Mouse (Mus musculus) embryonic facial prominence, embryonic 14.5 days (tissue): ENCODE measurements around the gene Nup107. TPM values are rescaled to one million over a fixed set of nuclear protein-coding genes. Genes with fewer than 3 reads are reported as not detected.
"Not testable (repeated sequence)": the region's sequence is repeated elsewhere in the genome, so short reads cannot be mapped to it uniquely, and the experiment has no call there.

ENCODE experiments used
- ATAC-seq: fragments of 200-750 bp; cut with Nextera tagmentation; 2 replicates; pipeline ENCODE4 v1.8.0; 2017; ENCODE audit warnings: low read depth, moderate number of reproducible peaks, moderate TSS enrichment
- DNase-seq: peaks from one replicate; pipeline ENCODE4 v3.0.0-alpha.2; 2015; ENCODE audit warnings: low spot score
- H3K27ac ChIP-seq: fragments of 300-500 bp; sonication (generic); replicated peaks from 2 replicates; pipeline ENCODE4 v1.5.1; 2014; ENCODE audit warnings: low read depth, mild to moderate bottlenecking, low read length, moderate library complexity
- H3K27me3 ChIP-seq: fragments of 300-500 bp; sonication (generic); replicated peaks from 2 replicates; pipeline ENCODE4 v1.6.1; 2014; ENCODE audit warnings: low read length; ENCODE audit not compliant: control insufficient read depth, insufficient read depth
- H3K36me3 ChIP-seq: fragments of 300-500 bp; sonication (generic); 2 replicates; pipeline ENCODE4 v1.6.1; 2014; ENCODE audit warnings: low read length, mixed read lengths; ENCODE audit not compliant: control insufficient read depth, insufficient read depth
- H3K4me1 ChIP-seq: fragments of 300-500 bp; sonication (generic); 2 replicates; pipeline ENCODE4 v1.6.1; 2014; ENCODE audit warnings: antibody characterized with exemption, low read length; ENCODE audit not compliant: control insufficient read depth, insufficient read depth
- H3K4me2 ChIP-seq: fragments of 300-500 bp; sonication (generic); 2 replicates; pipeline ENCODE4 v1.6.1; 2014; ENCODE audit warnings: low read depth, mild to moderate bottlenecking, low read length, moderate library complexity, mixed read lengths
- H3K4me3 ChIP-seq: fragments of 300-500 bp; sonication (generic); 2 replicates; pipeline ENCODE4 v1.5.1; 2014; ENCODE audit warnings: low read depth, mild to moderate bottlenecking, low read length
- H3K9ac ChIP-seq: fragments of 300-500 bp; sonication (generic); 2 replicates; pipeline ENCODE4 v1.6.1; 2014; ENCODE audit warnings: low read depth, mild to moderate bottlenecking, low read length, moderate library complexity, mixed read lengths
- H3K9me3 ChIP-seq: fragments of 300-500 bp; sonication (generic); 2 replicates; pipeline ENCODE4 v1.6.1; 2016; ENCODE audit warnings: low read length; ENCODE audit not compliant: control insufficient read depth
- WGBS: fragments of 180-500 bp; shearing (Covaris S2); extraction: QIAGEN DNeasy Blood & Tissue Kit; methylation state at CpG from one replicate; pipeline ENCODE4 v1.1.7; 2014; 5-methylcytosine and 5-hydroxymethylcytosine counted together
- polyA plus RNA-seq: library from polyadenylated mRNA; unstranded; fragments of >200 nt; fragmentation: Nextera tagmentation; extraction: Ambion mirVana; gene quantifications from 2 replicates; pipeline ENCODE4 v1.2.1, GENCODE M21; 2014

The Nup107 gene
- polyA plus RNA-seq, 1 experiment from 2014 or later: 50.6 TPM

DNA sequence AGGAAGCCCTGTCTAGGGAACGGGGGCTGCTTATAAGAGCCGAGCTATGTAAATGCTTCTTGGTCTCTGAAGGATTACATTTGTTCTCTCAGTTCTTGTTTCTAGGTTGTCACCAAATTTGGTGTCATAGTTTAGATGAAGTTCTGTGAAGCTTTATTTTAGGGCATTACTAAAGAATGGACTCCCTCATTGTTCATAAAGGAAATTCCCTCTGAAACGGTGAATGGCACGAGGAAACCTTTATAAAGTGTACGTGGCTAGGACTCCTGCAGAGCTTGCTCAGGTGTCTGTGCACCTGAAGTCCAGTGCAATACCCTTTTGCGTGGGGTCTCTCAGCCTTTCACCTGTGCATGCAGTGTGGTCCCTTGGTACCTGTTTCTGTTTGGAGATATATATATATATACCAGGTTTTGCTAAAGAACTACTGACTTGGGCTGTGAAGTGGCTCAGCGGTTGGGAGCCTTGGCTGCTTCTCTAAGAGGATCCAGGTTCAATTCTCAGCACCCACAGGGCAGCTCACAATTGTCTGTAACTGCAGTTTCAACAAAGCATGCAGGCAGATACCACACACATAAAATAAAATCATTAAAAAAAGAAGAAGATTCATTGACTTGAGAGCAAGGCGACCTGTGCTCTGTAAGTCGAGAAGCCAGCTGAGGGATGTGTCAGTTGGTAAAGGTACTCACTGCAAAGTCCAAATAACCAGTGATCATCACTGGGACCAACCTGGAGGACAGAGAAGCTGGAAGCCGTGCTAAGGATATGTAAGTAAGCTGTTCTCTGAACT lies 32.5 kb downstream of the Nup107 start:
- H3K4me1 ChIP-seq: no peaks in the 10 kb centered on the region
- no peak overlapping the region for H3K27ac ChIP-seq
- no peaks in the 10 kb centered on the region for H3K9me3 ChIP-seq
- no peaks in the 10 kb centered on the region for H3K27me3 ChIP-seq
- WGBS: 94% methylated on average over 10 of the region's 10 CpGs
- H3K4me3 ChIP-seq: no peak overlapping the region
- no peak overlapping the region for H3K4me2 ChIP-seq
- ATAC-seq (no peak), DNase-seq (no peak)
- no peak overlapping the region for H3K9ac ChIP-seq
- H3K36me3 ChIP-seq: peaks cover 95% of the 10 kb centered on the region

DNA sequence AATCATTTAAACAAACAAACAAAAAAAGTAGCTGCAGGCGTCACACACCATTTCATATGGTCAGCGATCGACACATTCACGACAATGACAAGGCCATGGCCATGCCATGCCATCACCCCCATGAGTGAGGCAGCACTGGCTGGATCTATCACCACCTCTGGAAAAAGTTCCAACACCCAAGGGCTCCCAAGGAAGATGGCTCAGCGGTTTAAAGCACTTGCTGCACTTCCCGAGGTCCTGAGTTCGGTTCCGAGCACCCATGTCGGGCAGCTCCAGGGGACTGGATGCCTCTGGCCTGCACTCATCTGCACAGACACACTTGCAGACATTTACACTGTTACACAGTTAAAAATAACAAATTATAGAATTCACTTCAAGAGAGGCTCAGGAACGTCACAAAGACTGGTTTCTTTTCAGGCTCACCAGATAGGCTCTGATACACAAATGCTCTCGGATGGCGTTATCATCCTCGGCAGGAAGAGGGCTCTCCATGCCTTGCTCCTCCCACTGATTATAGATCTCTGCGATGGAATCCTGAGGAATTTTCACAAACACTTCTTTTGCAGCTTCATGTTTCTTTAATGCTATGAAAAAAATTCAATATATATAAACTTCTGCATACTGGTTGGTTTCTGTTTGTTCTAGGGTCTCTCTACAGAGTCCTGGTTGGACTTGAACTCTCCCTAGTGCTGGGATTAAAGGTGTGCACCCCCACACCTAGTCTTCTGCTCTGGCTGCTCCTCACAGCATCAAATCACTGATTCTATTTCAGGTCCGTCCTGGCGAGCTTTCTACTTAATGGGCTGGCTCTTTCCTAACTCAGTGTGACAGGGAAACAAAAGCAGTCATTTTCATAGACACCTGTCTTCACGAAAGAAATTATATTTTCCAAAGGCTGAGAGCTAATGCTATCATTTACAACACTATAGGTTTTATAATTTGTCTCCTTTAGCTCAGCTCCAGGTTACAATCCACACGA lies 33.5 kb downstream of the Nup107 start:
- Histone ChIP-seq H3K4me3 (no peak overlapping the region), H3K36me3 (peaks cover 98% of the 10 kb centered on the region), H3K9me3 (no peaks in the 10 kb centered on the region), H3K4me1 (no peaks in the 10 kb centered on the region), H3K27ac (no peak overlapping the region), H3K4me2 (no peak overlapping the region), H3K27me3 (no peaks in the 10 kb centered on the region), H3K9ac (no peak overlapping the region)
- 88% methylated on average over 18 of the region's 18 CpGs for WGBS
- DNase-seq: no peak
- ATAC-seq: no peak

DNA sequence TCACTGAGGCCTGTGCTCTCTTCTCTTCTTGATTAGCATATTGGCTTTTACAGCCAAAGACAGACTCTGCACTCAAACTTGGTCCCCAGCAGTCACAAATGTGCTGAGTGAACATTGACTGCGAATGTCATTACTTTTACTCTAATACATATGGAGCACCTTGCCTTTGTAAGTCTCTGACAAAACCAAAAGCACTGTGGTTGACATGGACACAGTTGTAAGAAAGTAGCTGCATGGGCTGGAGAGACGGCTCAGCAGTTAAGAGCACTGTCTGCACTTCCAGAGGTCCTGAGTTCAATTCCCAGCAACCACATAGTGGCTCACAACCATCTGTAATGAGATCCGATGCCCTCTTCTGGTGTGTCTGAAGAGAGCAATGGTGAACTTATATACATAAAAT lies 34.2 kb downstream of the Nup107 start:
- not testable (repeated sequence) for H3K4me2 ChIP-seq, H3K4me1 ChIP-seq, ATAC-seq, H3K9ac ChIP-seq, H3K4me3 ChIP-seq, H3K9me3 ChIP-seq, DNase-seq, H3K27me3 ChIP-seq, H3K27ac ChIP-seq
- WGBS: 98% methylated on average over 3 of the region's 3 CpGs
- H3K36me3 ChIP-seq: peaks cover 95% of the 10 kb centered on the region

DNA sequence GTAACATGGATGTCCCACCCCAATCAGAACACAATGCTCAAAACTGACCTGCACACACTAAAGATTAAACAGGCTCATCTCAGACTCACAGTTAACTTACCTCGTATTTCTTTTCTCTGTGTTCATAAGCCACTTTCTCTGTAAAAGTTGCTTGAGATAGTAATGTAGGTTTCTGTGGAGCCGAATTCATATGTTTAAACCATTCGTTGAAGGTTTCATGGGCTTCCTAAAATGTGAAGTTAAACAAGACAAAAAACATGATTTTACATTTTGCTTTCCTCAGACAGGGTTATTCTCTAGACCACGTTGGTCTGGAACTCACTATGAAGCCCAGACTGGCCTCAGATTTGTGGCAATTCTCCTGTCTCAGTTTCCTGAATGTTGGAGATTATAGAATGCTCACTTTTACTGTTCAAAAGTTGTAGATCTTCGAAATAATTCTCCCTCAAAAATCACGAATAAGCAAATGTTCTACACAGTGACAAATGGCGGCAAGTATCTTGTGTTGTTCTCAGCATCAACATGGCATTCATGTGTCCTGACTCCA lies 34.6 kb downstream of the Nup107 start:
- WGBS: 94% methylated on average over 7 of the region's 7 CpGs
- ATAC-seq (no peak), DNase-seq (no peak)
- Histone ChIP-seq H3K9me3 (no peaks in the 10 kb centered on the region), H3K4me1 (no peaks in the 10 kb centered on the region), H3K36me3 (peaks cover 96% of the 10 kb centered on the region), H3K27me3 (no peaks in the 10 kb centered on the region), H3K4me2 (no peak overlapping the region), H3K27ac (no peak overlapping the region), H3K9ac (no peak overlapping the region), H3K4me3 (no peak overlapping the region)

DNA sequence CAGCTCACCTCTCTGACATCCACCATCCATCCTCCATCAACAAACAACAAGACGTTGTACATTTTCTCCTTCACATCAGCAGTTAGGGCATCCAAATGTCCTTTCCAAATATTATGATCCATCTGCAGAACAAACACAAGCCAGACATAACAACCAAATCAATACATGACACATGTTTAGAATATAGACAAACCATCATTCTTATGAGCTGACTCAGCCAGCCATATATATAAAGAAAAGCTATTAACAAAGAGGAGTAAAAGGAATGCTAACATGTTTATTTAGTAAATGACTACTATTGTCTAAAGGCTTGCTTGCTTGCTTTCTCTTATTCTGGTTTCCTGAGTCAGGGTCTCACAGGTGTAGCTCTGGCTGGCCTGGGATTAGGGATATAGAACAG lies 35.2 kb downstream of the Nup107 start:
- Histone ChIP-seq H3K4me3 (no peak overlapping the region), H3K36me3 (peaks cover 96% of the 10 kb centered on the region), H3K27me3 (no peaks in the 10 kb centered on the region), H3K9me3 (no peaks in the 10 kb centered on the region), H3K4me1 (no peaks in the 10 kb centered on the region), H3K27ac (no peak overlapping the region), H3K9ac (no peak overlapping the region), H3K4me2 (no peak overlapping the region)
- ATAC-seq: no peak
- 92% methylated on average over 1 of the region's 1 CpGs for WGBS
- DNase-seq: no peak

DNA sequence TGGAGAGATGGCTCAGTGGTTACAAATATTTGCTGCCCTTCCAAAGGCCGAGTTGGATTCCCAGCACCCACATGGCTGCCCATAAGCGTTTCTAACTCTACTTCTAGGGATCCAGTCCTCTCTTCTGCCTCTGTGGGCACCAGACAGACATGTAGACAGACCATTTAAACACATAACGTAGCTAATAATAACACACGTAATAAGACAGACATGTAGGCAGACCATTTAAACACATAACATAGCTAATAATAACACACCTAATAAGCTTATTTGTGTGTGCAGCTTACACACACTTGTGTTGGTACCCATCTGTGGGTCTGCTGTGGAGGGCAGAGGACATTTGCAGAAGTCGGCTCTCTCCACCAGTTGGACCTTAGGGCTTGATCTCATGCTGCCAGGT lies 35.7 kb downstream of the Nup107 start:
- no peak for ATAC-seq
- no peaks in the 10 kb centered on the region for H3K27me3 ChIP-seq
- H3K36me3 ChIP-seq: peaks cover 96% of the 10 kb centered on the region
- no peak overlapping the region for H3K4me2 ChIP-seq
- no peaks in the 10 kb centered on the region for H3K4me1 ChIP-seq
- H3K4me3 ChIP-seq: no peak overlapping the region
- WGBS: 93% methylated on average over 5 of the region's 5 CpGs
- no peak for DNase-seq
- no peak overlapping the region for H3K27ac ChIP-seq
- H3K9ac ChIP-seq: no peak overlapping the region
- H3K9me3 ChIP-seq: no peaks in the 10 kb centered on the region

DNA sequence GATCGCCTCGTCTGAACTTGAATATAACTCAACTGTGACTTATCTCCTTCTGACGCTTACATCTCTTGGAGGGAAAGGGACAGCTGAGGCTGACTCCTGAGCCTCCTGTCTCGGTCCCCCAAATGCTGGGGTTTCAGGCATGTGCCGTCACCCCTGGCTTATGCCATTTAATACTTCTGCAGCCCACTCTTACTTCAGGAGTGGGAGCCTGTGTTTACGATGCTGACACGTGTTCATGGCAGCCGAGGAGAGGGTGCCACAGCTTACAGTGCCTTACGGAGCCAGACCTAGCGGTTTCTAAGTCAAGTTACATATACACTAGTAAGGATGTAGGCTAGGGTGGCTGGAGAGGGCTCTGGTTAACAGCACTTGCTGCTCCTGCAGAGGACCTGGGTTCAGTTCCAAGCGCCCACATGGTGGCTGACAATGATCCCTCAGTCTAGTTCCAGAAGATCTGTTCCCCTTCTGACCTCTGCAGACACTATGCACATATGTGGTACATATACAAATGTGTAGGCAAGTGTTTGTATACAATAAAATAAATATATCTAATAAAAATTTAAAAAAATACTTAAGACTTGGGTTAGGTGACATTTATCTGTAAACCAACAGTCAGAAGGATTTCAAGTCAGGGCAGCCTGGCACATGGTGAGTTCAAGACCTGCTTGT lies 36.6 kb downstream of the Nup107 start:
- Histone ChIP-seq H3K9ac (no peak overlapping the region), H3K9me3 (no peaks in the 10 kb centered on the region), H3K27ac (no peak overlapping the region), H3K27me3 (no peaks in the 10 kb centered on the region), H3K4me2 (no peak overlapping the region), H3K36me3 (peaks cover 96% of the 10 kb centered on the region), H3K4me3 (no peak overlapping the region), H3K4me1 (no peaks in the 10 kb centered on the region)
- DNase-seq (no peak), ATAC-seq (no peak)
- 92% methylated on average over 11 of the region's 11 CpGs for WGBS

DNA sequence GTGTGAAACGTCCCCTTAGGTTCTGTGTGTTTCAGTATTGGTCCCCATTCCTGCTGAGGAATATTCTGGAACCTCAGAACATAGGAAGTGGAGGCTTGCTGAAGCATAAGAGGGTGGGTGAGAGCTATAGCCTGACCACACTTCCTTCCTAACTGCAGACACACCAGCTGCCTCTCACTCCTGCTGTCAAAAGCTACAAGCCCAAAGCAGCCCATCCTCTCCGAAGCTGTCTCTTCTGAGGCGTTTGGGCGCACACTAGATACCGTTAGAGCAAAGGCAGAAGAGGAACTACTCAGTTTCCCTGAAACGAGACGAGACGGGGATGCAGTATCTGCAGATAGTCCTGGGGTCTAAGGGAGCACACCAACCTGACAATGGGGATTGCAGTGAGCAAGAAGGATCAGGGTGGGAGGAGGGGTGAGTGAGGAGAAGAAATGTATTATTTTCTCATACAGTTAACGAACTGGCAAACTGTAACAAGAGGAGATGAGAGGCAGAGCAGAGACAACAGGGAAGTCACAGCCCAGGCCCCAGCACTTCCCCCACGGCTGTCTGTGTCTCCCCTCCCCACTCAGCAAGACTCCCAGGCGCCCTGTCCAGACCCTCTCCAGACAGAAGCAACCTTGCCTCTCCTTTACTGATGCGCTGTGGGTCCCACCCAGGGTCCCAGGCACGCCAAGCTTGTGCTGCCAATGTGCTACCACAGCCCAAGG lies 37.3 kb downstream of the Nup107 start:
- Histone ChIP-seq H3K36me3 (peaks cover 94% of the 10 kb centered on the region), H3K27ac (no peak overlapping the region), H3K4me3 (no peak overlapping the region), H3K9ac (no peak overlapping the region), H3K9me3 (no peaks in the 10 kb centered on the region), H3K4me1 (no peaks in the 10 kb centered on the region), H3K27me3 (no peaks in the 10 kb centered on the region), H3K4me2 (no peak overlapping the region)
- DNase-seq (no peak), ATAC-seq (no peak)
- 90% methylated on average over 13 of the region's 13 CpGs for WGBS
